Mouse (Mus musculus): Measurements from ENCODE around the gene Akap8l. TPM values are rescaled to one million over a fixed set of nuclear protein-coding genes. Genes with fewer than 3 reads are reported as not detected.

Gene Akap8l
- polyA plus RNA-seq, 1 experiment from 2014 or later: 44.3 TPM

DNA sequence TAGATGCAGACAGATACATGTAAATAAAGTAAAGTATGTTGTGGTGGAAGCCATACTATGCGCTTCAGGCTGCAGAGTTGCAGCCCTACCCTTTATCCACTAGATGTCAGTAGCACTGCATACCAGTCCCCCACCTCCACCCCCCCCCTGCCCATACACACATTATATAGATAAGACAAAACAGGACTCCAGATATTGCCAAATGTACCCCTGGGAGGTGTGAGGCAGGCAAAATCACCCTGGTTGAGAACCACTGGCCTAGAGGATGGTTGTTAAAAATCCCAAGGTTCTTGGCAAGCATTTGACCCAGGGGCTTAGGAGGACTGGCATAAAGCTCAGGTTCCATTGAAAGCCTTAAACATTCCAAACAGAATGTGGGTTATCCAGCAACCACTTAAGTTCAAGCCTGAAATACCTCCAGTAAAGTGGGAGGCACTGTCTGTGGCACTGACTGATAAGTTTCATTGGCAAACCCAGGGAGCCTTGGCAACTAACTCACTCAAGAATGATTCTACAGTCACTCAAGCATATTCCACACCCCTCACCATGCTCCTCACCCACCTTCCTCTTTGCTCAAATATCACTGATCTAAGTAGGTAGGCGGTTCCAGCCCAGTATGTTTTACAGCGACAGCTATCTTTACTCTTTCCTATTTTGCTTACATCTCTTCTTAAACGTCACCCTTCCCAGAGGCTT, 1.2 kb downstream of the Akap8l start:
- H3K4me2 ChIP-seq (ENCODE audit: low read depth, low read length): peak overlapping the region; percentile 85
- DNase-seq (ENCODE audit: low spot score) (peak; percentile 62), ATAC-seq (replicated peaks; ENCODE audit: insufficient number of reproducible peaks, low FRiP score, low TSS enrichment, low read depth) (no peak)
- peaks cover 2% of the 10 kb centered on the region for H3K36me3 ChIP-seq (replicated peaks; ENCODE audit: control insufficient read depth, insufficient read depth, low read depth, low read length)
- no peak overlapping the region for H3K27ac ChIP-seq (replicated peaks; ENCODE audit: low read depth, low read length)
- no peaks in the 10 kb centered on the region for H3K4me1 ChIP-seq (ENCODE audit: control insufficient read depth, insufficient read depth, low read length)
- 12% methylated on average over 4 of the region's 4 CpGs for WGBS
- no peaks in the 10 kb centered on the region for H3K27me3 ChIP-seq (ENCODE audit: control insufficient read depth, insufficient read depth, low read length)
- H3K9ac ChIP-seq (replicated peaks; ENCODE audit: low read length): peak overlapping the region; percentile 79; the same call in 1 of the 2 replicates
- no peaks in the 10 kb centered on the region for H3K9me3 ChIP-seq (replicated peaks; ENCODE audit: control insufficient read depth, low read length)
- H3K4me3 ChIP-seq (ENCODE audit: low read depth, low read length): peak overlapping the region; percentile 88

GRCm38 (mm10) chr17:32348406-32348805, 2.0 kb downstream of the Akap8l start:
- H3K27ac ChIP-seq (replicated peaks; ENCODE audit: low read depth, low read length): no peak overlapping the region
- no peak overlapping the region for H3K9ac ChIP-seq (replicated peaks; ENCODE audit: low read length)
- H3K9me3 ChIP-seq (replicated peaks; ENCODE audit: control insufficient read depth, low read length): no peaks in the 10 kb centered on the region
- WGBS: 90% methylated on average over 2 of the region's 2 CpGs
- H3K36me3 ChIP-seq (replicated peaks; ENCODE audit: control insufficient read depth, insufficient read depth, low read depth, low read length): no peaks in the 10 kb centered on the region
- DNase-seq (ENCODE audit: low spot score) (no peak), ATAC-seq (replicated peaks; ENCODE audit: insufficient number of reproducible peaks, low FRiP score, low TSS enrichment, low read depth) (no peak)
- no peaks in the 10 kb centered on the region for H3K4me1 ChIP-seq (ENCODE audit: control insufficient read depth, insufficient read depth, low read length)
- H3K4me2 ChIP-seq (ENCODE audit: low read depth, low read length): no peak overlapping the region; the same call in 1 of the 2 replicates
- no peaks in the 10 kb centered on the region for H3K27me3 ChIP-seq (ENCODE audit: control insufficient read depth, insufficient read depth, low read length)
- no peak overlapping the region for H3K4me3 ChIP-seq (ENCODE audit: low read depth, low read length)

- H3K4me1 ChIP-seq (ENCODE audit: control insufficient read depth, insufficient read depth, low read length): no peaks in the 10 kb centered on the region
- H3K27ac ChIP-seq (replicated peaks; ENCODE audit: low read depth, low read length): no peak overlapping the region
- H3K9ac ChIP-seq (replicated peaks; ENCODE audit: low read length): no peak overlapping the region
- no peaks in the 10 kb centered on the region; the same call in 1 of the 2 replicates for H3K36me3 ChIP-seq (replicated peaks; ENCODE audit: control insufficient read depth, insufficient read depth, low read depth, low read length)
- no peak for ATAC-seq (replicated peaks; ENCODE audit: insufficient number of reproducible peaks, low FRiP score, low TSS enrichment, low read depth)
- H3K27me3 ChIP-seq (ENCODE audit: control insufficient read depth, insufficient read depth, low read length): no peaks in the 10 kb centered on the region
- 85% methylated on average over 1 of the region's 1 CpGs for WGBS
- H3K4me2 ChIP-seq (ENCODE audit: low read depth, low read length): no peak overlapping the region
- DNase-seq (ENCODE audit: low spot score): no peak
- H3K4me3 ChIP-seq (ENCODE audit: low read depth, low read length): no peak overlapping the region
- H3K9me3 ChIP-seq (replicated peaks; ENCODE audit: control insufficient read depth, low read length): no peaks in the 10 kb centered on the region
Observed at GRCm38 (mm10) chr17:32341102-32341501, 9.3 kb downstream of the Akap8l start.

DNA sequence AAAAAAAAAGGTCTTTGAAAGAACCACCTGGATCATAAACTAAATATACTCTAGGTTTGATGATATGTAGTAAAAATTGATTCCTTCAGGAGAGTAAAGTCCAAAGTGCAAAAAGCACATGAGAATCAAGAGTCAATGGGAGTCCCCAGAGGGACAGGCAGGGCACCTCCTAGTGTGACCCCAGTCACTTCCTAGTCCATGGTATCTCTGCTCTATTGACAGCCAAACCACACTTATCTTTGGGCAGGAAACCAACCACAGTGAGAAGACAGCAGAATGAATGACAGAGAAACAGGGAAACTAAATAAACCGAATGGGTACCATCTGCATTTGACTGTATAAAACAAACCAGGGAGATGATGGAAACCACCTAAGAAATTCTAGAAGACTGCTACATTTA, 10.3 kb downstream of the Akap8l start:
- ATAC-seq (replicated peaks; ENCODE audit: insufficient number of reproducible peaks, low FRiP score, low TSS enrichment, low read depth): no peak

GRCm38 (mm10) chr17:32335869-32336268, 14.5 kb downstream of the Akap8l start:
- 87% methylated on average over 2 of the region's 2 CpGs for WGBS
- no peak overlapping the region for H3K27ac ChIP-seq (replicated peaks; ENCODE audit: low read depth, low read length)
- no peak overlapping the region for H3K9ac ChIP-seq (replicated peaks; ENCODE audit: low read length)
- H3K36me3 ChIP-seq (replicated peaks; ENCODE audit: control insufficient read depth, insufficient read depth, low read depth, low read length): peaks cover 20% of the 10 kb centered on the region
- no peaks in the 10 kb centered on the region for H3K9me3 ChIP-seq (replicated peaks; ENCODE audit: control insufficient read depth, low read length)
- H3K27me3 ChIP-seq (ENCODE audit: control insufficient read depth, insufficient read depth, low read length): no peaks in the 10 kb centered on the region
- DNase-seq (ENCODE audit: low spot score): no peak
- no peak for ATAC-seq (replicated peaks; ENCODE audit: insufficient number of reproducible peaks, low FRiP score, low TSS enrichment, low read depth)
- no peaks in the 10 kb centered on the region for H3K4me1 ChIP-seq (ENCODE audit: control insufficient read depth, insufficient read depth, low read length)
- H3K4me3 ChIP-seq (ENCODE audit: low read depth, low read length): no peak overlapping the region
- no peak overlapping the region for H3K4me2 ChIP-seq (ENCODE audit: low read depth, low read length)

More for the DNA sequence above, 10.3 kb downstream of the Akap8l start:
- DNase-seq (ENCODE audit: low spot score): no peak
- Histone ChIP-seq H3K27ac (replicated peaks; ENCODE audit: low read depth, low read length) (no peak overlapping the region), H3K9me3 (replicated peaks; ENCODE audit: control insufficient read depth, low read length) (no peaks in the 10 kb centered on the region), H3K4me1 (ENCODE audit: control insufficient read depth, insufficient read depth, low read length) (no peaks in the 10 kb centered on the region), H3K4me2 (ENCODE audit: low read depth, low read length) (no peak overlapping the region), H3K27me3 (ENCODE audit: control insufficient read depth, insufficient read depth, low read length) (no peaks in the 10 kb centered on the region), H3K9ac (replicated peaks; ENCODE audit: low read length) (no peak overlapping the region), H3K4me3 (ENCODE audit: low read depth, low read length) (no peak overlapping the region), H3K36me3 (replicated peaks; ENCODE audit: control insufficient read depth, insufficient read depth, low read depth, low read length) (peaks cover 2% of the 10 kb centered on the region)
- WGBS: 76% methylated on average over 1 of the region's 1 CpGs

GRCm38 (mm10) chr17:32334921-32335320, 15.5 kb downstream of the Akap8l start:
- no peak for DNase-seq (ENCODE audit: low spot score)
- Histone ChIP-seq H3K4me1 (ENCODE audit: control insufficient read depth, insufficient read depth, low read length) (no peaks in the 10 kb centered on the region), H3K4me2 (ENCODE audit: low read depth, low read length) (no peak overlapping the region), H3K4me3 (ENCODE audit: low read depth, low read length) (no peak overlapping the region), H3K27me3 (ENCODE audit: control insufficient read depth, insufficient read depth, low read length) (no peaks in the 10 kb centered on the region), H3K36me3 (replicated peaks; ENCODE audit: control insufficient read depth, insufficient read depth, low read depth, low read length) (peaks cover 20% of the 10 kb centered on the region), H3K9ac (replicated peaks; ENCODE audit: low read length) (no peak overlapping the region), H3K9me3 (replicated peaks; ENCODE audit: control insufficient read depth, low read length) (no peaks in the 10 kb centered on the region), H3K27ac (replicated peaks; ENCODE audit: low read depth, low read length) (no peak overlapping the region)
- no peak for ATAC-seq (replicated peaks; ENCODE audit: insufficient number of reproducible peaks, low FRiP score, low TSS enrichment, low read depth)
- 93% methylated on average over 12 of the region's 12 CpGs for WGBS

DNA sequence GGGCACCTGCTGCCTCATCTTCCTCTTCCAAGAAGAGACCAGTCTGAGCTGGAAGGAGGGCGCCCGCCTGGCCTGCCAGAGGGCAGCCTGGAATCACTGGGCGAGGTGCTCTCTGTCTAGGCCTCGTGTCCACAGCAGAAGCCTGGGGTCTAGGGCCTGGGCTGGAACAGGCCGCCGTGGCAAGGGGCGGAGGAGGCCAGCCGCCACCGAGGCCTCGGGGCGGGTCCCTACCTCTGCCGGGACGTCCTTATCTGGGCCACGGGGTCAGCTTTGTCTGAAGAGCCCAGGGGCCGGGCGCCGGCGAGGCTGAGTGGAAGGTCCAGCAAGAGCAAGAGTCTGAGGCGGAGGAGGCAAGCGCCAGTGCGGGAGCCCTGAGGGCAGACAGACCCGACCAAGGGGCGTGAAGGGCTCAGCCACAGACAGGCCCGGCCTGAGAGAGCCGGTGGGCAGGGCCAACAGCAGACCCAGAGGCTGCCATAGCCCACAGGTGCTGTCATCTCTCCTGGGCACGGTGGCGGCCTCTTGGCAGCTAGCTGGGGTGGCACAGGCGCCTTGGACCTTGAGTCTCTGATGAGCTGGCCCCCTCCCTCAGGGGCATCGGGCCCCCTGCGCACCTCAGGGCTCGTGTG, 16.6 kb downstream of the Akap8l start:
- no peaks in the 10 kb centered on the region for H3K9me3 ChIP-seq (replicated peaks; ENCODE audit: control insufficient read depth, low read length)
- no peaks in the 10 kb centered on the region for H3K4me1 ChIP-seq (ENCODE audit: control insufficient read depth, insufficient read depth, low read length)
- no peak overlapping the region for H3K27ac ChIP-seq (replicated peaks; ENCODE audit: low read depth, low read length)
- no peak for DNase-seq (ENCODE audit: low spot score)
- H3K4me3 ChIP-seq (ENCODE audit: low read depth, low read length): no peak overlapping the region
- ATAC-seq (replicated peaks; ENCODE audit: insufficient number of reproducible peaks, low FRiP score, low TSS enrichment, low read depth): peak; percentile 29; the same call in 1 of the 2 replicates
- H3K9ac ChIP-seq (replicated peaks; ENCODE audit: low read length): no peak overlapping the region
- 93% methylated on average over 31 of the region's 31 CpGs for WGBS
- no peak overlapping the region for H3K4me2 ChIP-seq (ENCODE audit: low read depth, low read length)
- H3K36me3 ChIP-seq (replicated peaks; ENCODE audit: control insufficient read depth, insufficient read depth, low read depth, low read length): peaks cover 20% of the 10 kb centered on the region
- no peaks in the 10 kb centered on the region for H3K27me3 ChIP-seq (ENCODE audit: control insufficient read depth, insufficient read depth, low read length)

DNA sequence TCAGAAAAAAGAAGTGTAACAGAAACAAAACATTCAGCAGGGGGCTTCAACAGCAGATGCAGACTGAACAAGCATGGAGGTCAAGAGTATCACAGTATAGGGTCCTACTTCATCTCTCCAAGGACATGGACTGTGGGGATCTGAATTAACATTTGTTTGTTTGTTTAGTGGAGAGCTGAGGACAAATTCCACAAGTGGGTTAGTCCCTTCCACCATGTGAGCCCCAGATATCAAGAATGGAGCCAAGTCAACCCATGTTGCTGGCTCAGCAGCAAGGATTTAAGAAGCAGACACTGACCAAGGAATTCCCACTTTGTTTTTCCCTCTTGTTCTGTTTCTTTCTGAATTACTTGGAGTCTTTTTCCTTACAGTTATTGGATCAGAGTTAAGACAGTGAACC, 22.9 kb downstream of the Akap8l start:
- Histone ChIP-seq H3K9me3 (replicated peaks; ENCODE audit: control insufficient read depth, low read length) (no peaks in the 10 kb centered on the region), H3K4me2 (ENCODE audit: low read depth, low read length) (no peak overlapping the region), H3K27me3 (ENCODE audit: control insufficient read depth, insufficient read depth, low read length) (no peaks in the 10 kb centered on the region), H3K36me3 (replicated peaks; ENCODE audit: control insufficient read depth, insufficient read depth, low read depth, low read length) (no peaks in the 10 kb centered on the region; the same call in none of the 2 replicates), H3K4me1 (ENCODE audit: control insufficient read depth, insufficient read depth, low read length) (no peaks in the 10 kb centered on the region), H3K27ac (replicated peaks; ENCODE audit: low read depth, low read length) (no peak overlapping the region), H3K9ac (replicated peaks; ENCODE audit: low read length) (no peak overlapping the region), H3K4me3 (ENCODE audit: low read depth, low read length) (no peak overlapping the region)
- no peak for DNase-seq (ENCODE audit: low spot score)
- no peak for ATAC-seq (replicated peaks; ENCODE audit: insufficient number of reproducible peaks, low FRiP score, low TSS enrichment, low read depth)
